Mouse (Mus musculus): ENCODE measurements around the gene Rnf150. TPM values are rescaled to one million over a fixed set of nuclear protein-coding genes. Genes with fewer than 3 reads are reported as not detected.

Rnf150 gene
- polyA plus RNA-seq, 1 experiment from 2014 or later = 3.1 TPM

DNA sequence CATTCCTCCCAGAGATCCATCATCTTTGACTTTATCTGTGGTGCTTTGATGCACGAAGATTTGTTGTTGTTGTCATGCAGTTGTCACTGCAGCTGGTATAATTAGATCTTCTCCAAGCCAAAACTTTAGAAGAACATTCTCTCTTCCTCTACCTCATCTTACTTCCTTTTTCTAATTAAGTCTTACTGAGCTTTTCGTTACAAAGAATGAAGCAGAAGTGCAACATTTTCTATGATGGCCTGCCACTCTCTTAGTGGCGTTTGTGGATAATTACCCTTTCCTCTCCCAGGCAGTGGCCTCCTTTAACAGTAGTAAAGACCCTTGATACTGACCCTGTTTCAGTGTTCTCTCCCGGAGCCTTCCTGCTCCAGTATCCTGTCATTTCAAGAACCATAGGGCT is 128.9 kb downstream of the Rnf150 start:
- Histone ChIP-seq H3K9ac (no peak overlapping the region), H3K9me3 (no peaks in the 10 kb centered on the region), H3K27me3 (no peaks in the 10 kb centered on the region), H3K4me2 (replicated peaks) (no peak overlapping the region), H3K4me1 (peaks cover 16% of the 10 kb centered on the region), H3K36me3 (no peaks in the 10 kb centered on the region), H3K4me3 (no peak overlapping the region), H3K27ac (no peak overlapping the region)
- ATAC-seq (ENCODE audit: insufficient number of reproducible peaks, insufficient read depth, low FRiP score, low TSS enrichment) = no peak
- 64% methylated on average over 4 of the region's 4 CpGs for WGBS

DNA sequence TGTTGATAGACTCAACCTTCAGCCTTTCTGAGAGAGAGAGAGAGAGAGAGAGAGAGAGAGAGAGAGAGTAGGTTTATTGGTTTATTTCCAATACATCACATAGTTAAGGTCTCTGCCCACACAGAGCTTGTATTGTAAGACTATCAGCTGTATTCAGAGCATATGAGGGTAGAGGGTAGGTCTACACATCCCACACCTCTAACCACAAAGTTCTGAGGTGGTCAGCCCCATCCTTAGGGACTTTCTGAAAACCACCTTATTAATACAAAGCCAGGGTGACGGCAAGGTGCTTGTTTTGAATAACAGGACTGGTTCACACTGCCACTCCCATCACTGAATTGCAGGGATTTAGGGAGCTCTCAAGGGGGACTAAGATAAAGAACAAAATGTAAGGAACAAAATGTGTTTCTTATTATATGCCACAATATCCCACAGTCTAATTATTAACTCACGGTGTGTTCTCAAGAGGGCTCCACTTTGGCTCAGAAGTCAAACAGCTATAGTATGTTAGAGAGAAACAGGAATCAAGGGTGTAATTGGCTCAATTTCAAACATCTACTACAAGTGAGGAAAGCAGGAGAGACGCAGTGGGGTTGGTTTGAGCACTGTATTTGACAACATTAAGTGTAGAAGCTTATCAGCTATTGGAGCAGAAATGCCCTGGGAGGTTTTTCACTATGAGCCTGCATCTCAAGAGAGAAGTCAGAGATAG is 132.7 kb downstream of the Rnf150 start:
- peaks cover 9% of the 10 kb centered on the region; the same call in 1 of the 2 replicates for H3K4me1 ChIP-seq
- H3K27ac ChIP-seq = no peak overlapping the region
- no peak overlapping the region for H3K4me3 ChIP-seq
- H3K9me3 ChIP-seq = no peaks in the 10 kb centered on the region
- no peak overlapping the region for H3K4me2 ChIP-seq (replicated peaks)
- H3K9ac ChIP-seq = no peak overlapping the region
- H3K36me3 ChIP-seq = no peaks in the 10 kb centered on the region
- WGBS = 43% methylated on average over 3 of the region's 3 CpGs
- no peaks in the 10 kb centered on the region for H3K27me3 ChIP-seq
- no peak for ATAC-seq (ENCODE audit: insufficient number of reproducible peaks, insufficient read depth, low FRiP score, low TSS enrichment)

DNA sequence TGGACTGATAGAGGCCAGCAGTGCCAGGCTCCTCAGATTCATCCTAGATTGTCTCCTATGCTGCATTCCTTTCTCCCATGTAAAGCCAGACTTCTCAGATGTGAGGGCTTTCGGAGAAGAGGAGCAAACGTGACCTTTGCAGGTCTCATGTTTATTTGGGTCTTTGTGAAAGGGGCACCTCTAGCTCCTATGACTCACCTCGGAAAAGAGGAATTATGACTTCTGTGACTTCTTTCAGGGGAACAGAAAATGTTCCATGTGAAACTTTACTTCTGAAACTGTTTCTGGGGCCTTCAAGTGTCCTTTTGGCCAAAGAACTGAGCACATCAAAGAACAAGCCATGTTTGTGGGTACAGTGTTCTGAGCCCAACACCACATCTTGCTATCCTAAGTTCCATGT is 133.7 kb downstream of the Rnf150 start:
- Histone ChIP-seq H3K4me2 (replicated peaks) (no peak overlapping the region), H3K4me3 (no peak overlapping the region), H3K27ac (no peak overlapping the region), H3K9me3 (no peaks in the 10 kb centered on the region), H3K36me3 (no peaks in the 10 kb centered on the region), H3K9ac (no peak overlapping the region), H3K4me1 (peaks cover 9% of the 10 kb centered on the region; the same call in 1 of the 2 replicates), H3K27me3 (no peaks in the 10 kb centered on the region)
- 77% methylated on average over 3 of the region's 3 CpGs for WGBS
- ATAC-seq (ENCODE audit: insufficient number of reproducible peaks, insufficient read depth, low FRiP score, low TSS enrichment) = no peak

DNA sequence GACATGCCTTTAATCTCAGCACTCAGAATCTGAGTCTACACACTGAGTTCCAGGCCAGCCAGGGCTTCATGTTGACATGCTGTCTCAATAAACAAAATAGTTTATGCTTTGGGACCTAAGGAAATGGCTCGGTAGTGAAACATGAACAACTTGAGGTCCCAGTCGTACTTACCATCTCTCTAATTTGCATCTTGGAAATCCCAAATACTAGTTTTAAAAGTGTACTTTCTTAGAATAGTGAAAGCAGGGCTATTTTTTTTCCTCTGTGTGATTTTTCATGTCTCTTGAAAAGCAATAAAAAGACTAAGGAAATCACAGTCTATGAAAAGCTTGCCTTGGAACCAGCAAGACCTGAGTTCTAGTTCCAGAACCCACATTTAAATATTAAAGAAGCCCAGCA is 135.6 kb downstream of the Rnf150 start:
- Histone ChIP-seq H3K4me1 (peaks cover 9% of the 10 kb centered on the region; the same call in 1 of the 2 replicates), H3K27me3 (no peaks in the 10 kb centered on the region), H3K27ac (no peak overlapping the region), H3K36me3 (no peaks in the 10 kb centered on the region), H3K4me2 (replicated peaks) (no peak overlapping the region), H3K9me3 (no peaks in the 10 kb centered on the region), H3K4me3 (no peak overlapping the region), H3K9ac (no peak overlapping the region)
- 83% methylated on average over 2 of the region's 2 CpGs for WGBS
- ATAC-seq (ENCODE audit: insufficient number of reproducible peaks, insufficient read depth, low FRiP score, low TSS enrichment) = no peak

DNA sequence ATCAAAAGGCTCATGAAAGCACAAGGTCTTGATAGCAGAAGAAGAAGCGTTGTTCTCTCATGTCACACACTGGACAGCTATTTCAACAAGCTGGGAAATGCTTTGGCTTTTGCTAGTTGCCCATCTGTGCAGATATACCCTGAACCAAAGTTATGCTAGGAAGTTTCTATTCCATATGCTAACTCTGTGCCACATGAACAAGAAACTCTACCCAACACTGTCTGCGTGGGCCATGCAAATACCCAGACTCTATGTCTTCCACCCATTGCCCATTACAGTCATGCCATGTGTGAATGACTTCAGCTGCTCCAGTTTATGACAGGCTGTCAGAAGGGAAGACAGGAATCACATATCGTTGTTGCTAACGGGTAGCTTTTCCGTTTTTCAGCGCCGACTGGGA is 140.0 kb downstream of the Rnf150 start:
- no peaks in the 10 kb centered on the region for H3K9me3 ChIP-seq
- no peaks in the 10 kb centered on the region for H3K27me3 ChIP-seq
- no peak for ATAC-seq (ENCODE audit: insufficient number of reproducible peaks, insufficient read depth, low FRiP score, low TSS enrichment)
- no peak overlapping the region for H3K27ac ChIP-seq
- no peak overlapping the region for H3K4me2 ChIP-seq (replicated peaks)
- no peak overlapping the region for H3K4me3 ChIP-seq
- peaks cover 12% of the 10 kb centered on the region for H3K36me3 ChIP-seq
- 93% methylated on average over 7 of the region's 7 CpGs for WGBS
- no peaks in the 10 kb centered on the region for H3K4me1 ChIP-seq
- no peak overlapping the region for H3K9ac ChIP-seq

DNA sequence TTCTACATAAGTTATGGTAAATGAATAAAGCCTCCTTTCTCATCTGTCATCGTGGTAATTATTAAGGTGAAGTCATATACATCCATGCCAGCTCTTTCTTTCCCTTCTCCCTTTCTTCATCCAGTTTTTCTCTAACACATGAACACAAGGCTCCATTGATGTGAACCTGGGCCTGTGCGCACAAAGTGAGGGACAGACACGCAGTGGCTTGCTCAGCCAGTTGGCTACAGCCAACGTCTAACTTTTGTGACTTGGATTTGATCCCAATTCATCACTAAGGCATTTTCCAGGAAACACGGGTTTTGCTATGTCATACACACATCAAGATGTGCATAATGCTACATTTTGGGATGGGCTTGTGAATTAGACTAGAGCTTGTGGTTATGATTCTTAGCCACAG is 146.3 kb downstream of the Rnf150 start:
- 86% methylated on average over 5 of the region's 5 CpGs for WGBS

DNA sequence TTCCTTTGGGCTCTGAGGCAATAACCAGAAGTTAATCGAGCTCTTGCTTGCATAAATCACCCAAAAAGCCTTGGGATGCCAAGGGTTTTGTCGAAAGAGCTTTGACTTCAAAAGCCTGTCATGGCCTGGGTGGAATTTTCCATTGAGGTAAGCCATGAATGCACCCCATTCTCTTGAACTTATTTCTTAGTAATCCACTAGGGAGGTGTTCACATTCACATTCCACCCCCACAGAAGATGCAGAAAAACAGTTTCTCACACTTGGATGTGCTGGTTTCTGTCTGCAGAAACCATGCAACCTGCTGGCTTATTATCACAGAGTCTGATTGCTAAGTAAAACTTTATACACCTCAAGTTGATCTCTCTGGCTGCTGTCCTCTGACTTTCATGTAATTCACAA is 148.1 kb downstream of the Rnf150 start:
- H3K9ac ChIP-seq = no peak overlapping the region
- no peak overlapping the region for H3K4me3 ChIP-seq
- 67% methylated on average over 2 of the region's 2 CpGs for WGBS
- no peaks in the 10 kb centered on the region for H3K9me3 ChIP-seq
- H3K4me2 ChIP-seq (replicated peaks) = no peak overlapping the region
- peaks cover 9% of the 10 kb centered on the region for H3K36me3 ChIP-seq
- no peaks in the 10 kb centered on the region for H3K4me1 ChIP-seq
- no peaks in the 10 kb centered on the region for H3K27me3 ChIP-seq
- no peak overlapping the region for H3K27ac ChIP-seq
- no peak for ATAC-seq (ENCODE audit: insufficient number of reproducible peaks, insufficient read depth, low FRiP score, low TSS enrichment)

More for the DNA sequence above, 146.3 kb downstream of the Rnf150 start:
- no peak overlapping the region for H3K27ac ChIP-seq
- H3K9me3 ChIP-seq = no peaks in the 10 kb centered on the region
- no peaks in the 10 kb centered on the region for H3K27me3 ChIP-seq
- no peak overlapping the region for H3K4me2 ChIP-seq (replicated peaks)
- ATAC-seq (ENCODE audit: insufficient number of reproducible peaks, insufficient read depth, low FRiP score, low TSS enrichment) = no peak
- H3K36me3 ChIP-seq = peaks cover 12% of the 10 kb centered on the region
- H3K4me1 ChIP-seq = no peaks in the 10 kb centered on the region
- H3K4me3 ChIP-seq = no peak overlapping the region
- no peak overlapping the region for H3K9ac ChIP-seq

DNA sequence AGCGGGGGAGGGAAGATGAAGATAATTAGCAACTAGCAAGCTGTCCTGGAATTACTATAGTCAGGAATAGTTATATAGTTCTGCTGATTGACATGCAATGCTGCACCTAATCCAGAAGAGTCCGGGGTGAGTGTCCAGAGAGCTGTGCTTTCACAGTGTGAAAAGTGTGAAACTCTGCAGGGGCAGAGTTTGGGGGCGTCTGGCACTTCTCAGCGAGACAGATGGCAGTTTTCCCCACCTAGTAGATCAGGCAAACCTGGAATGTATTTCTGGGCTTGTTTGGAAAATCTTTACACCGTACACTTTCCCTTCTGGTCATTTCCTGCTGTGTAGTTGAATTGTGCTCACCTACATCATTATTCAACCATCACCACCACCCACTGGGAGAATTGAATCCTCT is 148.6 kb downstream of the Rnf150 start:
- Histone ChIP-seq H3K27ac (no peak overlapping the region), H3K9ac (no peak overlapping the region), H3K27me3 (no peaks in the 10 kb centered on the region), H3K4me2 (replicated peaks) (no peak overlapping the region), H3K4me1 (no peaks in the 10 kb centered on the region), H3K36me3 (peaks cover 7% of the 10 kb centered on the region; the same call in 1 of the 2 replicates), H3K9me3 (no peaks in the 10 kb centered on the region), H3K4me3 (no peak overlapping the region)
- no peak for ATAC-seq (ENCODE audit: insufficient number of reproducible peaks, insufficient read depth, low FRiP score, low TSS enrichment)
- 58% methylated on average over 5 of the region's 5 CpGs for WGBS

DNA sequence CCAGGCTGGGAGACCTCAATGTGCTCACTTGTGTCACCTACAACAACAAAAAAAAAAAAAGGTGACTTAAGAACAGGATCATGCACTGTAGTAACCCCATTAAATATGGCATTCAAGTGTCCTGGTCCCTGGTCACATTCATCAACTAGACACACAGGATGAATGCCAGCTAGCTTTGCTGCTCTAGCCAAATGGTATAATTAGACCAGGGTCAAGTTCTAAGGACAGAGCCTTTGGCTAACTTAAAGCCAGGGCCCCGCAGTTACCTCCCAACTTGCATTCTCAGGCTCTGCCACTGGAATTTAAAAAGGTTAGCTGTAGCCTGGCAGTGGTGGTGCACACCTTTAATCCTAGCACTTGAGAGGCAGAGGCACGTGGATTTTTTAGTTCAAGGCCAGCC is 165.1 kb downstream of the Rnf150 start:
- Histone ChIP-seq H3K9ac (no peak overlapping the region), H3K4me3 (no peak overlapping the region), H3K4me2 (replicated peaks) (no peak overlapping the region), H3K27ac (no peak overlapping the region), H3K27me3 (no peaks in the 10 kb centered on the region), H3K4me1 (no peaks in the 10 kb centered on the region), H3K36me3 (no peaks in the 10 kb centered on the region), H3K9me3 (no peaks in the 10 kb centered on the region)
- ATAC-seq (ENCODE audit: insufficient number of reproducible peaks, insufficient read depth, low FRiP score, low TSS enrichment) = no peak
- 61% methylated on average over 2 of the region's 2 CpGs for WGBS

DNA sequence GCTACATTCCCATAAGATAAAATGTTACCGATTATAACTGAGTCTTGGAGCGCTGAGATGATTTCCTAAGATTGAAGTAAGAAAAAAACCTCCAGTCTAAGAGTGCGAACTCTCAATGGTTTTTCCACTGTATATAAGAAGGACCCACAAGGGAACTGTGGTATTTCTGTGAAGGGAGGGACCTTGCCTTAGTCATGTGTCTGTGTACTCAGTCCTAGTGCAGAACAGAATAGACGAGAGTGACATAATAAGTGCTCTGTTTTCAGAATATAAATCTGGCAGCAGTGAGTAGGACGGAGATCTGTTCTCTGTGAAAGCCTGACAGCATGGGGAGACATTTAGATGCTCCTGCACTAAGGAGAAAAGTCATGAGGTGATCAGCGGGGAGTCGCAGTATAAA is 169.6 kb downstream of the Rnf150 start:
- H3K9ac ChIP-seq = no peak overlapping the region
- H3K36me3 ChIP-seq = 0 out of 2 replicates have a peak, but pooled peaks cover 11% of the 10 kb centered on the region
- no peak overlapping the region for H3K27ac ChIP-seq
- H3K4me3 ChIP-seq = no peak overlapping the region
- H3K4me2 ChIP-seq (replicated peaks) = no peak overlapping the region
- ATAC-seq (ENCODE audit: insufficient number of reproducible peaks, insufficient read depth, low FRiP score, low TSS enrichment) = peak; percentile 64; the same call in 1 of the 2 replicates
- no peaks in the 10 kb centered on the region for H3K4me1 ChIP-seq
- no peaks in the 10 kb centered on the region for H3K9me3 ChIP-seq
- H3K27me3 ChIP-seq = no peaks in the 10 kb centered on the region
- 53% methylated on average over 6 of the region's 7 CpGs for WGBS

DNA sequence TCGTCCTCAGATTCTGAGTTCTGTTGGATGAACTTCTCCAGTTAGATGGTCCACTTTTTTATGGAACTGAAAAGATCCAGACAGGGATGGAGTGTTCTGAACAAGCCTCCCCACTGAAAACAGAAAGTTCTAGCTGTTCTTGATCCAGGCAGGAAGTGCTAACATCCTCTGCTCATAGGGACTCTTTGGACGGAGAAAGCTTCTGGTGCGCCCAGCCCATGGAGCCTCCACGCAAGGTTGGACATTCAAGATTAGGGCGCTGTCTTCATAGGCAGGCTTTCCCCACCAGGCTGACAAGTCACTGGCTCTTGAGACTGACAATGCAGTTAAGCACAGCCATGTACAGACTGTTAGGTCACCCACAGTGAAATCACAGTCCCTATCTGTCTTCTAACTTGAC is 172.0 kb downstream of the Rnf150 start:
- Histone ChIP-seq H3K27ac (no peak overlapping the region), H3K27me3 (no peaks in the 10 kb centered on the region), H3K9ac (no peak overlapping the region), H3K4me1 (no peaks in the 10 kb centered on the region), H3K4me3 (no peak overlapping the region), H3K9me3 (no peaks in the 10 kb centered on the region), H3K36me3 (peaks cover 14% of the 10 kb centered on the region; the same call in 1 of the 2 replicates), H3K4me2 (replicated peaks) (no peak overlapping the region)
- 93% methylated on average over 5 of the region's 5 CpGs for WGBS
- no peak for ATAC-seq (ENCODE audit: insufficient number of reproducible peaks, insufficient read depth, low FRiP score, low TSS enrichment)

DNA sequence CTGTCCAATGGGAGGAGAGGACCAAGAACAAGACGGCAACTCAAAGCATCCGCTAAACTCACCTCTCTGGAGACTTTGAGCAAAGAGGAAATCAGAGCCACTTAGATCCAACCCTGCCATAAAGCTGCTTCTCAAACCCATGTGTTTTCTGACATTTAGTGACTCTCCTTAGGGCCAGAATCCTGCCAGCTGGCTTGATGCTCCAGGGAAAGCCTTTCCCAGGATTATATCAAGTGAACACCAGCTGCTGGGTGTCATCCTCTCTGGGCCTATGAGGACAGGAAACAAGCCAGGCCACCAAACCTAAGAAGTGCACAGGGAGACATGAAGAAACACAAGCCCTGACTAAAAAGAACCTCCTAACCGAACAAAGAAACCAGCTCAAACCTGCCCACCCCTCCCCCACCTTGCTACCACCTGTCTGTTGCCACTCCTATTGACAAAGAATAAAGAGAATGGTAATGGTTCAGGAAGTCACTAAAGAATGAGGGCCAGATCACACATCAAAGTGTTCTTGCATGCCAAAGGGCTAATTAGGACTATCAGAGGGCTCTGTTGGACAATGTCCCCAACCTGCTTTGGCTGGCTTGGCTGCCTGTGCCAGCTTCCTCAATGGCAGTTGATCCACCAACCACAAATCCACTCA is 173.5 kb downstream of the Rnf150 start:
- Histone ChIP-seq H3K9me3 (no peaks in the 10 kb centered on the region), H3K9ac (no peak overlapping the region), H3K36me3 (peaks cover 14% of the 10 kb centered on the region; the same call in 1 of the 2 replicates), H3K27ac (no peak overlapping the region), H3K4me1 (no peaks in the 10 kb centered on the region), H3K4me3 (no peak overlapping the region), H3K4me2 (replicated peaks) (no peak overlapping the region), H3K27me3 (no peaks in the 10 kb centered on the region)
- ATAC-seq (ENCODE audit: insufficient number of reproducible peaks, insufficient read depth, low FRiP score, low TSS enrichment) = no peak
- 79% methylated on average over 3 of the region's 3 CpGs for WGBS
